Mouse (Mus musculus) heart, adult 11 months (tissue): ENCODE data around the gene Zzz3.
A peak's percentile ranks its signal among the peaks of the same experiment; 100 is the strongest.

Experiments used
- DNase-seq: peaks from one replicate; pipeline ENCODE4 v3.0.0; 2022

Zzz3 gene

DNA sequence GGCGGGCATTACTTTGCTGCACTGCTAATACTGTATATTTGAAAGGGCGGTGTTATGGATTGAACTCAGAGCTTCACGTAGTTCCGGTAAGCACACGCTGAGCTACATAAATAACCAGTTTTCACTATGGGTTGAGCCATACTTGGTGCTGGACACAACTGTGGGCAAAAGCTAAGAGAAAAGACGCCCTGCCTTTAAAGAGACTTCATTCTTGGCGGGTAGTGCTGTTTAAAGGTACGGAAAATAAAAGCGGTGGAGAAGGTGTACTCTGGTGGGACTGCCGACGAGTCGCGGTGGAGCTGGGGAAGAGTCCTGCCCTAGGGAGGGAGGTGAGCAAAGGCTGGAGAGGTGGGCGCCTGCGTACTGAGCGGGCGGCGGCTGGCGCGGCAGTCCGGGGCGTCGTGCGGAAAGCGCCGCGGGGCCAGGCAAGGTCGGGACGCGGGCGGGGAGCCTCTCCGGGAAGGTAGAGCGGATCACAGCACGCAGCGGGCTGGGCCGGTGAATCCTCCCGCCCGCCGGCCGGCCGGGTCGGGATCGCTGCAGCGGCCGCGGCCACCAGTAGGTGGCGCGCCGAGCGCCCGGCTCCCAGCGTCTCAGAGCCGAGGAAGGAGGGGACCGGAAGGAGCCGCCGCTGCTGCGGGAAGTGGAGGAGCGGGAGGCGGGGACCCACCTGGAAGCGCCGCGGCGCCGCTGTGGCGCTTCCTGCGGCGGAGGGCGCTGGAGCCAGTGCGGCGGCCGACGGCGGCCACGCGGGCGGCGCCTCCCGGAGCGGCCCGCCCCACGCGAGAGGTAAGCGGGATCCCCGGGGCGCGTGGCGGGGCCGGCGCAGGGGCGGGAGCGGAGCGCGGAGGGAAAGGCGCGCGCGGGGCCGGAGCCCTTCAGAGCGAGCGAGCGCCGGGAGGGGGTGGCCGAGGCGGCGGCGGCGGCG, at the start of gene Zzz3:
Zzz3 (plus strand) TSS at position 124 of the 928 bp plus-strand sequence.
- DNase-seq, result peak; percentile 99

- peak; percentile 99 for DNase-seq
Measured at GRCm38 (mm10) chr3:152345732-152346632, 49.3 kb upstream of the Zzz3 start, which contains the start of gene Usp33. Gene Usp33 (plus strand): TSS chr3:152346478.

GRCm38 (mm10) chr3:152346633-152347141, 48.6 kb upstream of the Zzz3 start:
- no peak for DNase-seq

GRCm38 (mm10) chr3:152347227-152347626, 48.0 kb upstream of the Zzz3 start:
- no peak for DNase-seq

- no peak for DNase-seq
Measured at GRCm38 (mm10) chr3:152348011-152348830, 47.1 kb upstream of the Zzz3 start.

DNA sequence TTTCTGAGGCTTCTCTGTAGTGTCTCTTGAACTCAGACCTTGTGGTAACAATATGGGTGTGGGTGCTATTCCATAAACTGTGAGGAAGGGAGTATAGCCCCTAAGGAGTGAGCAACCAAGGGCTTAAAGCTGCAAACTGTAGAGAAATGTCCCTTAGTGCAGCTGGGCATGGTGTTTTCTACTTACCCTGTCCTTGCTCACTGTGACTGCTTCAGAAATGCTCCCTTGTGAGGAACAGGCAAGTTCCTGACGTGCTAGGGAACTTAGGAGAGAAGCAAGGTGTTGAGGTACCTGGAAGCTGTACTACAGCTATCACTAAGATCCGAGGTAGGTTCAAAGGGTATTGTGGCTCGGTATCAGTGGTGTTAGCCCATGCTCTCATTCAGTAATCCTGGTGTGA, 44.8 kb upstream of the Zzz3 start:
- no peak for DNase-seq

DNA sequence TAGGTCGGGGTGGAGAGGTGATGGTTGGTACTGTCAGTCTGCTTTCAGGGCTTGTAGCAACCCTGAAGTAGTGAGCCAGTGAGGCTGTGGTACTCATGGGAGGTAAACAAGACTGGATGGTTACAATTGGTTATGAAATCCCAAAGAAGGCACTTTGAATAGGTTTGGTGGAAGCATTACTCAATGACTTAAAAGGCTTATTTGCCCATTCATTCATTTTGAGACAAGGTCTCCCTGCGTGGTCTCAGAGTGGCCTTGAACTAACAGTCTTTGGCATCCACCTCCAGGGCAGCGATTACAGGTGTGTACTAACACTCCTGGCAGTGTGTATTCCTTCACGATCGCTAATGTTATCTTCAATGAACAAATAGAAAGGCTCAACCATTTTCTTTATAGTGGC, 44.3 kb upstream of the Zzz3 start:
- no peak for DNase-seq

DNA sequence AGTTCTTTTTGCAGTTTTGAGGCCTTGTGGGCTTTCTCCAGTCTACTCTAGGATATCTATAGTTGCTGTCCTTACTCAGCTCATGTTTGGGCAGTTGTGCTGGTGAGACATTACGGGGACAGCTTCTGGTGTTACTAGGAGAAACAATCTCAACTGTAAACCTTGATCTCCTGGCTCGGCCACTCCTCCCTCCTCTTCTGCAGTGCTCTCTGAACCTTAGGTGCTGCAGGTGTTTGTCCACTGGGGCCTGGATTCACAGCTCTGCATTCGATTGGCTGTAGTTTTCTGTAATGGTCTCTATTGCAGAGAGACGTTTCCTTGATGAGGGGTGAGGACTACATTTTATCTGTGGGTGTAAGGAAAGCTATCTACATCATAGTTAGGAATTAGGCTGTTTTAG, 43.0 kb upstream of the Zzz3 start:
- no peak for DNase-seq

GRCm38 (mm10) chr3:152353434-152354177, 41.7 kb upstream of the Zzz3 start:
- no peak for DNase-seq

GRCm38 (mm10) chr3:152355361-152355760, 39.9 kb upstream of the Zzz3 start:
- peak; percentile 89 for DNase-seq

GRCm38 (mm10) chr3:152356751-152357150, 38.5 kb upstream of the Zzz3 start:
- DNase-seq, result no peak

- DNase-seq, result no peak
Measured at GRCm38 (mm10) chr3:152359151-152359550, 36.1 kb upstream of the Zzz3 start.

DNA sequence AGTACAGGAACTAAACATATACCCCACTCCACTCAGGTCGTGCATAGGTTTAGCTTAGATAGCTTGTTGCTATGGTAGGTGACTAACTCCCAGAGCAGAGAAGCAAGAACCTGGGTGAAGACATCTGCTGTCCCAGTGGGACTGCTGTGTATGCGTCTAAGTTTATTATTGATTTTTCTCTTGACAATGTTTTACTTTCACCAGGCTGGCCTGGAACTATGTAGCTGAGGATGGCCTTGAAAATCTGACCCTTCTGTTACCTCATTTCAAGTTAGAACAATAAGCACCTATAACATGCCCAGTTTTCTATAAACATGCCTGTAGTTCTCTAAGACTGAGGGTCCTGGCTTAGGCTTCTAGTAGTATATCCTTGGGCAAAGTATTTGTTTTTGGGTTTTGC, 31.1 kb upstream of the Zzz3 start:
- DNase-seq, result no peak

- DNase-seq, result no peak
Measured at GRCm38 (mm10) chr3:152376063-152376462, 19.2 kb upstream of the Zzz3 start.

- no peak for DNase-seq
Measured at GRCm38 (mm10) chr3:152384106-152384505, 11.2 kb upstream of the Zzz3 start.

GRCm38 (mm10) chr3:152396278-152396987, 1.2 kb downstream of the Zzz3 start:
- peak; percentile 100 for DNase-seq

GRCm38 (mm10) chr3:152396988-152397314, 1.7 kb downstream of the Zzz3 start:
- no peak for DNase-seq

DNA sequence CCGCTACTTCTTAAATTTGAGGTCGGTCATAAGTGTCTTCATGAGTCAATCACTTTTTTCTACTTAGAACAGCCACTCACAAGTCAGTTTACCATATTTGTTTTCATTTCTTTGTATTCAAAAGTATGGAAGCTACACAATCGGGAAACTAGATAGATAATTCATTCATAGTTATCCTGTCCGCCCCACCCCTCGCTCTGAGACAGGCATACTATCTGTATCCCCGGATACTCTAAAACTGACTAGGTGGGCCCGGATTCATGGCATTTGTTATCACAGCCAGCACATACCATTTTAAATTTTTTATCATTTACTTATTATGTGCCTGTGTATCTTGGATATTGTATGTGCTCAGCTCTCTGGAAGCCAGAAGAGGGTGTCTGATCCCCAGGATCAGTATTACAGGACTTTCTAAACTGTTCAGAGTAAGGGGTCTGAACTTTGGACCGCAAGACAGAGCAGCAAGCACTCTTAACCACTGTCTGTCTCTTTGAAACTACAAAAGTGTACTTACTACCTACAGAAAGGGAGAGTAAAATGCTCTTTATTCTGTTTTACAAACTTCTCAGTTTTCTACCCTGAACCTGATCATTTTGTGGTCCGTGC, 2.2 kb downstream of the Zzz3 start:
- peak; percentile 40 for DNase-seq

- DNase-seq, result peak; percentile 73
Measured at GRCm38 (mm10) chr3:152400441-152400840, 5.2 kb downstream of the Zzz3 start.

- peak; percentile 55 for DNase-seq
Measured at GRCm38 (mm10) chr3:152400875-152401274, 5.6 kb downstream of the Zzz3 start.
